Mouse (Mus musculus): Measurements from ENCODE around the gene Gm27021. TPM values are rescaled to one million over a fixed set of nuclear protein-coding genes. Genes with fewer than 3 reads are reported as not detected.

Gm27021 gene
- total and polyA plus RNA-seq, 2 experiments from 2014 or later, result 7.9 to 13.8 TPM

- WGBS, result 84% methylated on average over 9 of the region's 9 CpGs
- no peaks in the 10 kb centered on the region for H3K36me3 ChIP-seq (ENCODE audit: insufficient read depth, low read length)
- no peaks in the 10 kb centered on the region for H3K4me1 ChIP-seq (ENCODE audit: insufficient read depth, low read length)
- ATAC-seq (ENCODE audit: low FRiP score), result no peak
- no peak for TF ChIP-seq CTCF (IDR thresholded peaks at IDR 0.05)
- no peak overlapping the region for H3K4me2 ChIP-seq (ENCODE audit: low read depth, low read length, poor library complexity, severe bottlenecking)
- H3K9ac ChIP-seq (replicated peaks; ENCODE audit: low read length, poor library complexity, severe bottlenecking), result no peak overlapping the region
- no peak overlapping the region for H3K27ac ChIP-seq (ENCODE audit: low read depth, low read length)
- no peaks in the 10 kb centered on the region for H3K27me3 ChIP-seq (ENCODE audit: insufficient read depth, low read length)
- no peaks in the 10 kb centered on the region for H3K9me3 ChIP-seq (ENCODE audit: low read length)
- H3K4me3 ChIP-seq (ENCODE audit: low read depth, low read length), result no peak overlapping the region
- DNase-seq (ENCODE audit: low spot score), result no peak
Measured at GRCm38 (mm10) chr8:120704203-120704602, 36.3 kb upstream of the Gm27021 start.

DNA sequence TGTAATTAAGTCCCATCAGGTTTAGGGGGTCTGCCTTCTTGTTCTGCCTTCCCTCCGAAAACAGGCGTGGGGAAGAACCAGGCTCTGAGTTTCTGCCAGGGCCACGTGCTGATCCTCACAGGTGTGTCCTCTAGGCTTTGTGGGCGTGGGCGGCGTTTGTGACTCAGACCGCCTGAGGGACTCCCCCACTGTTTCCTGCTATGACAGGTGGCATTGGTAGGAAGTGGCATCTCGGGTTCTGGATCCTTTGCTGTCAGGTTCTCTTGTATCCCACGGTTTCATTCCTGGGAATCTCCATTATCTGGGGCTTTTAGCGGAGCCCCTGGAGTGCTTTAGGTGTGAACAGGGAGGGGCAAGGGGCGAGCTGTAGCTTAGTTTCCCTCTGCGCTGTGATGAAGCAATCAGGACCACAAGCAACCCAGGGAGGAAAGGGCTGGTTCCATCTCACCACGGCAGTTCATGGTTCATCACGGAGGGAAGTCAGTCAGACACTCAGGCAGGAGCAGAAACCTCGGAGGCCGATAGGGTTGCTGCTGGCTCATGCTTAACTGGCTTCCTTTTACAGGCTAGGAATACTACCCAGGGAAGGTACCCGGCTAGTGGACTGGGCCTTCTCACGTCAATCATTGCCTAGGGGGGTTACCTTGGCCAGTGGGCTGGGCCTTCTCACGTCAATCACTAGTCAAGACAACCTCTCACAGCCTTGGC lies 34.0 kb upstream of the Gm27021 start:
- 69% methylated on average over 19 of the region's 19 CpGs for WGBS
- H3K27me3 ChIP-seq (ENCODE audit: insufficient read depth, low read length), result no peaks in the 10 kb centered on the region
- no peaks in the 10 kb centered on the region for H3K4me1 ChIP-seq (ENCODE audit: insufficient read depth, low read length)
- H3K9ac ChIP-seq (replicated peaks; ENCODE audit: low read length, poor library complexity, severe bottlenecking), result no peak overlapping the region
- H3K4me2 ChIP-seq (ENCODE audit: low read depth, low read length, poor library complexity, severe bottlenecking), result no peak overlapping the region
- TF ChIP-seq CTCF (IDR thresholded peaks at IDR 0.05), result no peak
- no peak overlapping the region for H3K27ac ChIP-seq (ENCODE audit: low read depth, low read length)
- no peak overlapping the region for H3K4me3 ChIP-seq (ENCODE audit: low read depth, low read length)
- DNase-seq (ENCODE audit: low spot score), result no peak
- no peak for ATAC-seq (ENCODE audit: low FRiP score)
- H3K36me3 ChIP-seq (ENCODE audit: insufficient read depth, low read length), result no peaks in the 10 kb centered on the region
- H3K9me3 ChIP-seq (ENCODE audit: low read length), result no peaks in the 10 kb centered on the region

- WGBS, result 88% methylated on average over 4 of the region's 4 CpGs
- ATAC-seq (ENCODE audit: low FRiP score), result no peak
Measured at GRCm38 (mm10) chr8:120700053-120700452, 32.2 kb upstream of the Gm27021 start.

GRCm38 (mm10) chr8:120699565-120699964 lies 31.7 kb upstream of the Gm27021 start:
- Histone ChIP-seq H3K4me2 (ENCODE audit: low read depth, low read length, poor library complexity, severe bottlenecking) (no peak overlapping the region), H3K27me3 (ENCODE audit: insufficient read depth, low read length) (no peaks in the 10 kb centered on the region), H3K4me3 (ENCODE audit: low read depth, low read length) (no peak overlapping the region), H3K4me1 (ENCODE audit: insufficient read depth, low read length) (0 out of 2 replicates have a peak, but pooled peaks cover 6% of the 10 kb centered on the region), H3K27ac (ENCODE audit: low read depth, low read length) (no peak overlapping the region), H3K36me3 (ENCODE audit: insufficient read depth, low read length) (no peaks in the 10 kb centered on the region), H3K9ac (replicated peaks; ENCODE audit: low read length, poor library complexity, severe bottlenecking) (no peak overlapping the region), H3K9me3 (ENCODE audit: low read length) (no peaks in the 10 kb centered on the region)
- 71% methylated on average over 2 of the region's 2 CpGs for WGBS
- no peak for ATAC-seq (ENCODE audit: low FRiP score)
- no peak for DNase-seq (ENCODE audit: low spot score)
- TF ChIP-seq CTCF (IDR thresholded peaks at IDR 0.05), result no peak

More at GRCm38 (mm10) chr8:120700053-120700452, 32.2 kb upstream of the Gm27021 start:
- Histone ChIP-seq H3K4me3 (ENCODE audit: low read depth, low read length) (no peak overlapping the region), H3K9ac (replicated peaks; ENCODE audit: low read length, poor library complexity, severe bottlenecking) (no peak overlapping the region), H3K36me3 (ENCODE audit: insufficient read depth, low read length) (no peaks in the 10 kb centered on the region), H3K27me3 (ENCODE audit: insufficient read depth, low read length) (no peaks in the 10 kb centered on the region), H3K9me3 (ENCODE audit: low read length) (no peaks in the 10 kb centered on the region), H3K27ac (ENCODE audit: low read depth, low read length) (no peak overlapping the region), H3K4me1 (ENCODE audit: insufficient read depth, low read length) (0 out of 2 replicates have a peak, but pooled peaks cover 6% of the 10 kb centered on the region), H3K4me2 (ENCODE audit: low read depth, low read length, poor library complexity, severe bottlenecking) (no peak overlapping the region)
- no peak for TF ChIP-seq CTCF (IDR thresholded peaks at IDR 0.05)
- no peak for DNase-seq (ENCODE audit: low spot score)

- Histone ChIP-seq H3K27ac (ENCODE audit: low read depth, low read length) (no peak overlapping the region), H3K4me1 (ENCODE audit: insufficient read depth, low read length) (0 out of 2 replicates have a peak, but pooled peaks cover 6% of the 10 kb centered on the region), H3K4me3 (ENCODE audit: low read depth, low read length) (no peak overlapping the region), H3K9ac (replicated peaks; ENCODE audit: low read length, poor library complexity, severe bottlenecking) (no peak overlapping the region), H3K4me2 (ENCODE audit: low read depth, low read length, poor library complexity, severe bottlenecking) (no peak overlapping the region), H3K9me3 (ENCODE audit: low read length) (no peaks in the 10 kb centered on the region), H3K36me3 (ENCODE audit: insufficient read depth, low read length) (no peaks in the 10 kb centered on the region), H3K27me3 (ENCODE audit: insufficient read depth, low read length) (no peaks in the 10 kb centered on the region)
- TF ChIP-seq CTCF (IDR thresholded peaks at IDR 0.05), result no peak
- DNase-seq (ENCODE audit: low spot score), result no peak
- no peak for ATAC-seq (ENCODE audit: low FRiP score)
- WGBS, result 81% methylated on average over 6 of the region's 6 CpGs
Measured at GRCm38 (mm10) chr8:120699079-120699478, 31.2 kb upstream of the Gm27021 start.

DNA sequence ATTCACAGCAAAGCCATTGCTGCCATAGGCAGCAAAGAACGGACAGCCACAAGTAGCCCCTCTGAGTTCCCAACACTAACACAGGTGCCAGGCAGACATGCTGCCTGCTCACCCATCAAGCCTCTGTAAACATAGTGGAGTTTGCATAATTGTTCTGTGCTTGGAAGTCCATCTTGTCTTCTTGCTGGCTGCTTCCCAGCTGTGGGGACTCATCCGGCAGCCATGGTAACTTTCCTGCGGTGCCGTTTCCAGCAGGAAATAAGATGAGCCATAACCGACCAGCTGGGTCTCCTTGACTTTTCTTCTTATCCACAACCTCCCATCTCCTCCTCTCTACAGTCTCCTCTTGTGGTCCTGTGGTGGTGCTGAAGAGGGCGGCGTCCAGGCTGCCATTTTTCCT lies 30.5 kb upstream of the Gm27021 start:
- Histone ChIP-seq H3K27me3 (ENCODE audit: insufficient read depth, low read length) (no peaks in the 10 kb centered on the region), H3K36me3 (ENCODE audit: insufficient read depth, low read length) (no peaks in the 10 kb centered on the region), H3K9me3 (ENCODE audit: low read length) (no peaks in the 10 kb centered on the region), H3K27ac (ENCODE audit: low read depth, low read length) (no peak overlapping the region), H3K4me3 (ENCODE audit: low read depth, low read length) (no peak overlapping the region), H3K9ac (replicated peaks; ENCODE audit: low read length, poor library complexity, severe bottlenecking) (no peak overlapping the region), H3K4me1 (ENCODE audit: insufficient read depth, low read length) (0 out of 2 replicates have a peak, but pooled peaks cover 6% of the 10 kb centered on the region), H3K4me2 (ENCODE audit: low read depth, low read length, poor library complexity, severe bottlenecking) (no peak overlapping the region)
- DNase-seq (ENCODE audit: low spot score) (no peak), ATAC-seq (ENCODE audit: low FRiP score) (no peak)
- WGBS, result 87% methylated on average over 7 of the region's 7 CpGs
- TF ChIP-seq CTCF (IDR thresholded peaks at IDR 0.05), result no peak

Data from midbrain, postnatal 0 days (tissue).